Mouse (Mus musculus): ENCODE measurements around the gene Washc2. TPM values are rescaled to one million over a fixed set of nuclear protein-coding genes. Genes with fewer than 3 reads are reported as not detected.

The Washc2 gene
- polyA plus RNA-seq, 1 experiment from 2014 or later = 47.1 TPM

DNA sequence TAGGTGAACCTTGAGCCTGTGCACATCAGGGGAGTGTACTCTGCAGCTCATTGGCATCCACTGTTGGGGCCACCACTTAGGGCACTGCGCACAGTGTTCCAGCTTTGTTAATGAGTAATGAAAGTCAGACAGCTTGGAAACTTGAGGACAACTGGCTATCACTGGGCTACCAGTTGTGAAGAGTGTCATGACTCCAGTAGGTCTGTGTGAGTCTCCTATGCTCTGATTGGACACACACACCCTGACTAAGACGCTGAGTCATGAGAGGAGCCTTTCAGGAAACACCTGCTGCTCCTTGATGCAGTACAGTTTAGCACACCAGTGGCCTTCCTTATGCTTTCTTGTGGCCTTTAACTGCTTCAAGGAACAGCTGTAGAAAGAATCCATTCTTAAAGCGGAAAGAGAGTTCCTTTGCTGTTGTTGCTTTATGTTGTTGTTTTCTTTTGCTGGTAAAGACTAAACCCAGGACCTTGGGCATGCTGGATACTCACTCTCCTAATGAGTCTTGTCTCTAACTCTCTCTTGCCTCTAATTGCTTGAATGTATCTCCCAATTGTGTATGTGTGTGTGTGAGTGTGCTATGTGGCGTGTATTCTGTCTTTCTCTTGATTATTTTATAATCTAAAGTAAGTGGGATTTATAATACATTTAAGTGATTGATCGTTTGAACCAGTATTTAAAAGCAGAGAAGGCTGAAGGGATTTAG lies 79.2 kb downstream of the Washc2 start:
- no peak overlapping the region for H3K4me2 ChIP-seq (replicated peaks)
- 75% methylated on average over 5 of the region's 5 CpGs for WGBS
- H3K27ac ChIP-seq (replicated peaks) = no peak overlapping the region
- no peak overlapping the region for H3K9ac ChIP-seq
- no peaks in the 10 kb centered on the region for H3K9me3 ChIP-seq (replicated peaks)
- no peak overlapping the region for H3K4me3 ChIP-seq (replicated peaks)
- H3K4me1 ChIP-seq = no peaks in the 10 kb centered on the region
- H3K27me3 ChIP-seq = no peaks in the 10 kb centered on the region
- ATAC-seq (ENCODE audit: insufficient number of reproducible peaks, low FRiP score, low TSS enrichment, low read depth) = no peak
- H3K36me3 ChIP-seq = peaks cover 4% of the 10 kb centered on the region; the same call in 1 of the 2 replicates

DNA sequence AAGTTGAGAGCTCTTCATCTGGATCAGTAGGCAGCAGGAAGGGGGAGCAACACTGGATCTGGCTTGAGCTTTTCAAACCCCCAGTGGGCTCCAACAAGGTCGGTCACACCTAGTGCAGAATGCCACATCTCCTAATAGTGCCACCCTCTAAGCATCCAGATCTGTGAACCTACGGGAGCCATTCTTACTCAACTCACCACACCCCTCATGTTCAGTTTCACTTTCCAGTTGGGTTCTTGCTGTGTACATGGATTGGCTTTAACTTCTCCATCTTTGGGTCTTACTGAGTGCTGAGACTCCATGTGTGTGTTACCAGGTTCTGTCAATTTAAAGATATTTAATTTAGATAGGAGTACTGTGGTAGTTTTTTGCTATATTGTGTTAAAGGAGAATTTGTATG lies 103.6 kb downstream of the Washc2 start:
- Histone ChIP-seq H3K4me3 (replicated peaks) (no peak overlapping the region), H3K27ac (replicated peaks) (no peak overlapping the region), H3K4me1 (no peaks in the 10 kb centered on the region), H3K36me3 (no peaks in the 10 kb centered on the region), H3K9ac (no peak overlapping the region), H3K9me3 (replicated peaks) (no peaks in the 10 kb centered on the region), H3K4me2 (replicated peaks) (no peak overlapping the region), H3K27me3 (no peaks in the 10 kb centered on the region)
- ATAC-seq (ENCODE audit: insufficient number of reproducible peaks, low FRiP score, low TSS enrichment, low read depth) = no peak
- WGBS = 84% methylated on average over 2 of the region's 2 CpGs

Other genes starting within 250 kb of the Washc2 start
- 29.4 and 33.5 TPM in 2 replicates for gene Plxnd1, start 213.0 kb upstream of the Washc2 start, polyA plus RNA-seq (2015; fragmentation: Nextera tagmentation; extraction: Ambion mirVana)
- gene Tmcc1, start 14.6 kb upstream of the Washc2 start, polyA plus RNA-seq (2015; fragmentation: Nextera tagmentation; extraction: Ambion mirVana) = 13.6 and 16.9 TPM in 2 replicates
- 7.1 and 10.3 TPM in 2 replicates for gene Zfand4, start 56.2 kb downstream of the Washc2 start, polyA plus RNA-seq (2015; fragmentation: Nextera tagmentation; extraction: Ambion mirVana)
- 30.1 and 30.5 TPM in 2 replicates for gene March8, start 130.0 kb downstream of the Washc2 start, polyA plus RNA-seq (2015; fragmentation: Nextera tagmentation; extraction: Ambion mirVana)

Data from embryonic facial prominence, embryonic 15.5 days (tissue).